In the genomic region with DNA sequence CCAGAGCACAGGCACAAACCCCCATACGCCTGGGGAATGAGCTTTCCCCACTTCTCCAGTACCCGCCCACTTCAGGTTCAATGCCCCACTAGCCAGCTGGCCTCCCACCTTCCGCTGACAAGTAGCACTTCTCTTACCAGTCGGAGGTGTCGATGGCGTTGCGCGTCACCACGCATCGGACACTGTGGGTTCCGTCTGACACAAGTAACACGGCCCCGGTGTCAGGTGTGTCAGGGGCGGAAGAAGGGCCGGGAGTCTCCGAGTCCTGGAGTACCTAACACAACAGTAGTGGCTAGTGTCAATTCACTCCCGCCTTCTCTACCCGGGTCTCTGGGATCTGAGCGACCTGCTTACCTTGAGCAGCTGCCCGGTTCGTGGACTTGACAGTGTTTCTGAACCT, we compare ENCODE assay signal across 8 mouse cellular contexts. TPM values are rescaled to one million over a fixed set of nuclear protein-coding genes. Genes with fewer than 3 reads are reported as not detected.
A peak's percentile ranks its signal among the peaks of the same experiment; 100 is the strongest.
DNase-seq lines count a peak whose midpoint lies in the region; ATAC-seq and TF ChIP-seq lines count a peak whose summit lies in the region.

No protein-coding gene starts in this region.

- H3K9ac ChIP-seq in heart, embryonic 11.5 days (ENCODE audit: low read depth, low read length) = peak overlapping the region; percentile 77
- H3K9ac ChIP-seq in intestine, embryonic 14.5 days (ENCODE audit: low read length) = peak overlapping the region; percentile 52
- H3K9ac ChIP-seq in liver, postnatal 0 days (replicated peaks) = peak overlapping the region; percentile 66
- H3K9ac ChIP-seq in neural tube, embryonic 13.5 days = peak overlapping the region; percentile 79

- H3K4me2 ChIP-seq in heart, embryonic 11.5 days = peak overlapping the region; percentile 98
- H3K4me2 ChIP-seq in intestine, embryonic 14.5 days (ENCODE audit: low read length) = peak overlapping the region; percentile 95
- peak overlapping the region; percentile 87 for H3K4me2 ChIP-seq in liver, postnatal 0 days (ENCODE audit: low read depth, low read length)
- H3K4me2 ChIP-seq in neural tube, embryonic 13.5 days = peak overlapping the region; percentile 96

- intact Hi-C loops in heart, postnatal 36 days (cut with DNase I) = loop anchor here (2.0 kb wide), 1 partner anchor 64 kb away; the partner anchor contains the start of genes Agrp and Ctcf

- peaks cover 3% of the 10 kb centered on the region; the same call in 1 of the 2 replicates for H3K36me3 ChIP-seq in heart, embryonic 11.5 days (ENCODE audit: control insufficient read depth, insufficient read depth, low read length)
- peaks cover 34% of the 10 kb centered on the region for H3K36me3 ChIP-seq in intestine, embryonic 14.5 days (ENCODE audit: control insufficient read depth, insufficient read depth, low read length)
- H3K36me3 ChIP-seq in liver, postnatal 0 days (replicated peaks; ENCODE audit: insufficient read depth, low read length) = peaks cover 23% of the 10 kb centered on the region
- peaks cover 50% of the 10 kb centered on the region for H3K36me3 ChIP-seq in neural tube, embryonic 13.5 days

- peak overlapping the region; percentile 69 for H3K4me3 ChIP-seq in heart, embryonic 11.5 days (ENCODE audit: low read depth, low read length)
- H3K4me3 ChIP-seq in embryonic fibroblast, embryonic 13.5 days (ENCODE audit: insufficient read depth, low read length) = peak overlapping the region; percentile 68
- peak overlapping the region; percentile 68 for H3K4me3 ChIP-seq in intestine, embryonic 14.5 days (ENCODE audit: low read depth, low read length)
- H3K4me3 ChIP-seq in liver, postnatal 0 days (ENCODE audit: low read depth, low read length) = peak overlapping the region; percentile 71
- H3K4me3 ChIP-seq in neural tube, embryonic 13.5 days = peak overlapping the region; percentile 67

- H3K4me1 ChIP-seq in heart, embryonic 11.5 days (ENCODE audit: control insufficient read depth, insufficient read depth, low read length) = peaks cover 13% of the 10 kb centered on the region
- peaks cover 2% of the 10 kb centered on the region; the same call in 1 of the 2 replicates for H3K4me1 ChIP-seq in embryonic fibroblast, embryonic 13.5 days (ENCODE audit: control insufficient read depth, insufficient read depth, low read length)
- H3K4me1 ChIP-seq in intestine, embryonic 14.5 days (replicated peaks; ENCODE audit: control insufficient read depth, insufficient read depth, low read length) = peaks cover 12% of the 10 kb centered on the region; the same call in 1 of the 2 replicates
- peaks cover 11% of the 10 kb centered on the region for H3K4me1 ChIP-seq in liver, postnatal 0 days (ENCODE audit: insufficient read depth)
- H3K4me1 ChIP-seq in neural tube, embryonic 13.5 days (replicated peaks) = peaks cover 26% of the 10 kb centered on the region

- TF ChIP-seq POLR2A in embryonic fibroblast, embryonic 13.5 days (IDR thresholded peaks at IDR 0.05; ENCODE audit: low read depth, low read length) = no peak

- no peaks in the 10 kb centered on the region for H3K9me3 ChIP-seq in heart, embryonic 11.5 days (replicated peaks; ENCODE audit: control insufficient read depth, low read length)
- H3K9me3 ChIP-seq in intestine, embryonic 14.5 days (ENCODE audit: control insufficient read depth, low read length) = no peaks in the 10 kb centered on the region
- H3K9me3 ChIP-seq in liver, postnatal 0 days (ENCODE audit: low read length) = no peaks in the 10 kb centered on the region
- no peaks in the 10 kb centered on the region for H3K9me3 ChIP-seq in neural tube, embryonic 13.5 days

- WGBS in heart, embryonic 11.5 days (ENCODE audit: insufficient replicate concordance) = 0% methylated on average over 21 of the region's 21 CpGs
- WGBS in intestine, embryonic 14.5 days = under 1% methylated on average over 21 of the region's 21 CpGs
- WGBS in liver, postnatal 0 days (ENCODE audit: insufficient replicate concordance) = under 1% methylated on average over 21 of the region's 21 CpGs
- under 1% methylated on average over 21 of the region's 21 CpGs for WGBS in neural tube, embryonic 13.5 days

- peak overlapping the region; percentile 90 for H3K27ac ChIP-seq in heart, embryonic 11.5 days (ENCODE audit: low read depth, low read length)
- no peak overlapping the region for H3K27ac ChIP-seq in embryonic fibroblast, embryonic 13.5 days (ENCODE audit: insufficient read depth, low read length)
- H3K27ac ChIP-seq in intestine, embryonic 14.5 days (ENCODE audit: low read depth) = peak overlapping the region; percentile 89; the same call in 1 of the 2 replicates
- peak overlapping the region; percentile 80 for H3K27ac ChIP-seq in liver, postnatal 0 days (ENCODE audit: low read depth)
- peak overlapping the region; percentile 94 for H3K27ac ChIP-seq in neural tube, embryonic 13.5 days (replicated peaks)

- ATAC-seq in heart, embryonic 11.5 days (replicated peaks; ENCODE audit: insufficient number of reproducible peaks, low FRiP score, low TSS enrichment) = peak; percentile 28
- ATAC-seq in intestine, embryonic 14.5 days (replicated peaks; ENCODE audit: low FRiP score, low TSS enrichment, low read depth) = peak; percentile 48
- peak; percentile 64 for ATAC-seq in liver, postnatal 0 days
- ATAC-seq in neural tube, embryonic 13.5 days (ENCODE audit: low read depth) = peak; percentile 61

- TF ChIP-seq CTCF in embryonic fibroblast, embryonic 13.5 days (IDR thresholded peaks at IDR 0.05; ENCODE audit: borderline replicate concordance, insufficient read depth, low read length) = no peak
- no peak for TF ChIP-seq CTCF in liver, postnatal 0 days (IDR thresholded peaks at IDR 0.05; ENCODE audit: low read depth)

- DNase-seq in heart, postnatal 36 days = no peak
- DNase-seq in ES-CJ7 (ENCODE audit: low read depth, low spot score) = peak; percentile 59
- no peak for DNase-seq in intestine, embryonic 14.5 days (ENCODE audit: low spot score)
- peak; percentile 76 for DNase-seq in liver, postnatal 0 days
- no peak for DNase-seq in ovary, postnatal 36 days (ENCODE audit: low spot score)

- no peaks in the 10 kb centered on the region for H3K27me3 ChIP-seq in heart, embryonic 11.5 days (ENCODE audit: control insufficient read depth, insufficient read depth, low read length)
- no peaks in the 10 kb centered on the region for H3K27me3 ChIP-seq in intestine, embryonic 14.5 days (replicated peaks; ENCODE audit: control insufficient read depth, insufficient read depth, low read length)
- H3K27me3 ChIP-seq in liver, postnatal 0 days (ENCODE audit: insufficient read depth, low read length) = no peaks in the 10 kb centered on the region
- no peaks in the 10 kb centered on the region for H3K27me3 ChIP-seq in neural tube, embryonic 13.5 days

- TF ChIP-seq EP300 in liver, postnatal 0 days (IDR thresholded peaks at IDR 0.05; ENCODE audit: low read depth) = no peak

RNA-seq across cellular contexts. Expression of gene Acd, which starts 0.3 kb away (rescaled TPM):
- 39.3 and 41.5 TPM in 2 replicates for polyA plus RNA-seq in heart, embryonic 11.5 days (2014; fragmentation: Nextera tagmentation; extraction: Ambion mirVana)
- total RNA-seq in heart, postnatal 36 days (2021) = 10 to 100 TPM; 11.7 to 12.3 TPM
- 24.6 and 26.5 TPM in 2 replicates for polyA plus RNA-seq in embryonic fibroblast, embryonic 13.5 days (2011; ENCODE audit: insufficient read length, low read depth, missing spikeins)
- 56.9 and 61.8 TPM in 2 replicates for polyA plus RNA-seq in intestine, embryonic 14.5 days (2014; fragmentation: Nextera tagmentation; extraction: Ambion mirVana)
- polyA plus RNA-seq in liver, postnatal 0 days (2015; fragmentation: Nextera tagmentation; extraction: Ambion mirVana) = 20.6 and 22.4 TPM in 2 replicates
- 77.1 and 87.1 TPM in 2 replicates for polyA plus RNA-seq in neural tube, embryonic 13.5 days (2015; fragmentation: Nextera tagmentation; extraction: Ambion mirVana)

RNA-seq across cellular contexts. Expression of gene Pard6a, which starts 0.4 kb away (rescaled TPM):
- 10.9 and 14.2 TPM in 2 replicates for polyA plus RNA-seq in heart, embryonic 11.5 days (2014; fragmentation: Nextera tagmentation; extraction: Ambion mirVana)
- 1 to 10 TPM; 7.7 to 8.5 TPM for total RNA-seq in heart, postnatal 36 days (2021)
- 7.9 and 15.8 TPM in 2 replicates for polyA plus RNA-seq in embryonic fibroblast, embryonic 13.5 days (2011; ENCODE audit: insufficient read length, low read depth, missing spikeins)
- 16.0 and 17.5 TPM in 2 replicates for polyA plus RNA-seq in intestine, embryonic 14.5 days (2014; fragmentation: Nextera tagmentation; extraction: Ambion mirVana)
- polyA plus RNA-seq in liver, postnatal 0 days (2015; fragmentation: Nextera tagmentation; extraction: Ambion mirVana) = 5.0 and 6.6 TPM in 2 replicates
- polyA plus RNA-seq in neural tube, embryonic 13.5 days (2015; fragmentation: Nextera tagmentation; extraction: Ambion mirVana) = 47.7 and 48.0 TPM in 2 replicates

RNA-seq across cellular contexts. Expression of gene 4933405L10Rik, which starts 6.9 kb away (rescaled TPM):
- 0.13 TPM in 1 of 2 replicates, not detected in the other for polyA plus RNA-seq in heart, embryonic 11.5 days (2014; fragmentation: Nextera tagmentation; extraction: Ambion mirVana)
- not detected for total RNA-seq in heart, postnatal 36 days (2021)
- not detected in 2 replicates for polyA plus RNA-seq in embryonic fibroblast, embryonic 13.5 days (2011; ENCODE audit: insufficient read length, low read depth, missing spikeins)
- polyA plus RNA-seq in intestine, embryonic 14.5 days (2014; fragmentation: Nextera tagmentation; extraction: Ambion mirVana) = not detected in 2 replicates
- polyA plus RNA-seq in liver, postnatal 0 days (2015; fragmentation: Nextera tagmentation; extraction: Ambion mirVana) = not detected in 2 replicates
- not detected in 2 replicates for polyA plus RNA-seq in neural tube, embryonic 13.5 days (2015; fragmentation: Nextera tagmentation; extraction: Ambion mirVana)

RNA-seq across cellular contexts. Expression of gene Enkd1, which starts 7.4 kb away (rescaled TPM):
- 13.3 and 16.9 TPM in 2 replicates for polyA plus RNA-seq in heart, embryonic 11.5 days (2014; fragmentation: Nextera tagmentation; extraction: Ambion mirVana)
- total RNA-seq in heart, postnatal 36 days (2021) = 1 to 10 TPM; 1.3 to 2.2 TPM
- 5.9 and 9.1 TPM in 2 replicates for polyA plus RNA-seq in embryonic fibroblast, embryonic 13.5 days (2011; ENCODE audit: insufficient read length, low read depth, missing spikeins)
- polyA plus RNA-seq in intestine, embryonic 14.5 days (2014; fragmentation: Nextera tagmentation; extraction: Ambion mirVana) = 22.6 and 23.2 TPM in 2 replicates
- 2.9 and 3.3 TPM in 2 replicates for polyA plus RNA-seq in liver, postnatal 0 days (2015; fragmentation: Nextera tagmentation; extraction: Ambion mirVana)
- 10.3 and 11.2 TPM in 2 replicates for polyA plus RNA-seq in neural tube, embryonic 13.5 days (2015; fragmentation: Nextera tagmentation; extraction: Ambion mirVana)

RNA-seq across cellular contexts. Expression of gene Carmil2, which starts 14.5 kb away (rescaled TPM):
- 0.27 and 0.46 TPM in 2 replicates for polyA plus RNA-seq in heart, embryonic 11.5 days (2014; fragmentation: Nextera tagmentation; extraction: Ambion mirVana)
- total RNA-seq in heart, postnatal 36 days (2021) = under 1 TPM; 0.27 to 0.31 TPM
- polyA plus RNA-seq in embryonic fibroblast, embryonic 13.5 days (2011; ENCODE audit: insufficient read length, low read depth, missing spikeins) = 0.42 and 0.58 TPM in 2 replicates
- 1.0 and 1.1 TPM in 2 replicates for polyA plus RNA-seq in intestine, embryonic 14.5 days (2014; fragmentation: Nextera tagmentation; extraction: Ambion mirVana)
- polyA plus RNA-seq in liver, postnatal 0 days (2015; fragmentation: Nextera tagmentation; extraction: Ambion mirVana) = 0.73 and 0.88 TPM in 2 replicates
- polyA plus RNA-seq in neural tube, embryonic 13.5 days (2015; fragmentation: Nextera tagmentation; extraction: Ambion mirVana) = 16.6 and 20.2 TPM in 2 replicates

Comparison
In these comparisons a context has a peak if more than half of its experiments do, and no peak if none do; other contexts are left out.
1. DNase-seq: peak in ES-CJ7 (single experiment) and liver, postnatal 0 days (single experiment); none in heart, postnatal 36 days (0 of 2), intestine, embryonic 14.5 days (single experiment) and ovary, postnatal 36 days (single experiment).
2. Peak in every context shown above with its lines, with median percentiles within 50 percentile points of each other: ATAC-seq, H3K4me2 ChIP-seq, H3K4me3 ChIP-seq and H3K9ac ChIP-seq.